Mouse (Mus musculus): ENCODE measurements at regions not wholly inside any gene's neighbourhood (a gene's known extent, or its start where the extent isn't known, plus 50 kb on each side); places are given as distances from the start of the nearest gene placed in this dataset.
"Not testable (repeated sequence)": the region's sequence is repeated elsewhere in the genome, so short reads cannot be mapped to it uniquely, and the experiment has no call there.

- no peak overlapping the region for H3K27ac ChIP-seq (ENCODE audit: low read depth, low read length)
- no peaks in the 10 kb centered on the region for H3K9me3 ChIP-seq (ENCODE audit: control insufficient read depth, low read length)
- H3K4me2 ChIP-seq (ENCODE audit: low read depth, low read length): no peak overlapping the region
- ATAC-seq (ENCODE audit: low read depth): no peak
- H3K27me3 ChIP-seq (ENCODE audit: control insufficient read depth, insufficient read depth, low read length): 0 out of 2 replicates have a peak, but pooled peaks cover 2% of the 10 kb centered on the region
- H3K4me1 ChIP-seq (ENCODE audit: control insufficient read depth, insufficient read depth, low read length): peaks cover 11% of the 10 kb centered on the region; the same call in 1 of the 2 replicates
- H3K9ac ChIP-seq (replicated peaks; ENCODE audit: low read depth, low read length): no peak overlapping the region
- H3K36me3 ChIP-seq (ENCODE audit: control insufficient read depth, insufficient read depth, low read length): no peaks in the 10 kb centered on the region
- 87% methylated on average over 3 of the region's 3 CpGs for WGBS
- H3K4me3 ChIP-seq (ENCODE audit: low read depth, low read length): no peak overlapping the region
Observed at GRCm38 (mm10) chr6:84305093-84305492, 288.6 kb downstream of the Cyp26b1 start.

- not testable (repeated sequence) for H3K27me3 ChIP-seq (ENCODE audit: control insufficient read depth, insufficient read depth, low read length); H3K4me3 ChIP-seq (ENCODE audit: low read depth, low read length); H3K9ac ChIP-seq (replicated peaks; ENCODE audit: low read depth, low read length); H3K36me3 ChIP-seq (ENCODE audit: control insufficient read depth, insufficient read depth, low read length); H3K27ac ChIP-seq (ENCODE audit: low read depth, low read length); ATAC-seq (ENCODE audit: low read depth); H3K4me2 ChIP-seq (ENCODE audit: low read depth, low read length); H3K9me3 ChIP-seq (ENCODE audit: control insufficient read depth, low read length)
- peaks cover 11% of the 10 kb centered on the region; the same call in 1 of the 2 replicates for H3K4me1 ChIP-seq (ENCODE audit: control insufficient read depth, insufficient read depth, low read length)
- WGBS: 82% methylated on average over 3 of the region's 3 CpGs
Observed at GRCm38 (mm10) chr6:84302916-84303315, 290.8 kb downstream of the Cyp26b1 start.

- no peak overlapping the region for H3K4me2 ChIP-seq (ENCODE audit: low read depth, low read length)
- no peak overlapping the region for H3K9ac ChIP-seq (replicated peaks; ENCODE audit: low read depth, low read length)
- ATAC-seq (ENCODE audit: low read depth): no peak
- H3K27me3 ChIP-seq (ENCODE audit: control insufficient read depth, insufficient read depth, low read length): no peaks in the 10 kb centered on the region
- no peaks in the 10 kb centered on the region for H3K4me1 ChIP-seq (ENCODE audit: control insufficient read depth, insufficient read depth, low read length)
- no peak overlapping the region for H3K4me3 ChIP-seq (ENCODE audit: low read depth, low read length)
- no peak overlapping the region for H3K27ac ChIP-seq (ENCODE audit: low read depth, low read length)
- H3K9me3 ChIP-seq (ENCODE audit: control insufficient read depth, low read length): no peaks in the 10 kb centered on the region
- H3K36me3 ChIP-seq (ENCODE audit: control insufficient read depth, insufficient read depth, low read length): no peaks in the 10 kb centered on the region
- WGBS: 81% methylated on average over 2 of the region's 2 CpGs
Observed at GRCm38 (mm10) chr6:84299936-84300335, 291.5 kb downstream of the Dysf start.

GRCm38 (mm10) chr6:84299146-84299545, 290.8 kb downstream of the Dysf start:
- Histone ChIP-seq H3K27me3 (ENCODE audit: control insufficient read depth, insufficient read depth, low read length) (no peaks in the 10 kb centered on the region), H3K27ac (ENCODE audit: low read depth, low read length) (no peak overlapping the region), H3K4me3 (ENCODE audit: low read depth, low read length) (no peak overlapping the region), H3K36me3 (ENCODE audit: control insufficient read depth, insufficient read depth, low read length) (no peaks in the 10 kb centered on the region), H3K4me2 (ENCODE audit: low read depth, low read length) (no peak overlapping the region), H3K9me3 (ENCODE audit: control insufficient read depth, low read length) (no peaks in the 10 kb centered on the region), H3K4me1 (ENCODE audit: control insufficient read depth, insufficient read depth, low read length) (no peaks in the 10 kb centered on the region), H3K9ac (replicated peaks; ENCODE audit: low read depth, low read length) (no peak overlapping the region)
- ATAC-seq (ENCODE audit: low read depth): no peak

GRCm38 (mm10) chr6:84273907-84274306, 265.5 kb downstream of the Dysf start:
- not testable (repeated sequence) for H3K4me2 ChIP-seq (ENCODE audit: low read depth, low read length); H3K27me3 ChIP-seq (ENCODE audit: control insufficient read depth, insufficient read depth, low read length); H3K27ac ChIP-seq (ENCODE audit: low read depth, low read length); ATAC-seq (ENCODE audit: low read depth); H3K9ac ChIP-seq (replicated peaks; ENCODE audit: low read depth, low read length); H3K36me3 ChIP-seq (ENCODE audit: control insufficient read depth, insufficient read depth, low read length); H3K9me3 ChIP-seq (ENCODE audit: control insufficient read depth, low read length); H3K4me3 ChIP-seq (ENCODE audit: low read depth, low read length)
- H3K4me1 ChIP-seq (ENCODE audit: control insufficient read depth, insufficient read depth, low read length): peaks cover 13% of the 10 kb centered on the region

GRCm38 (mm10) chr6:84272520-84273311, 264.3 kb downstream of the Dysf start:
- H3K9ac ChIP-seq (replicated peaks; ENCODE audit: low read depth, low read length): no peak overlapping the region
- ATAC-seq (ENCODE audit: low read depth): peak; percentile 96
- H3K36me3 ChIP-seq (ENCODE audit: control insufficient read depth, insufficient read depth, low read length): no peaks in the 10 kb centered on the region
- peaks cover 13% of the 10 kb centered on the region for H3K4me1 ChIP-seq (ENCODE audit: control insufficient read depth, insufficient read depth, low read length)
- no peak overlapping the region for H3K4me2 ChIP-seq (ENCODE audit: low read depth, low read length)
- no peak overlapping the region for H3K27ac ChIP-seq (ENCODE audit: low read depth, low read length)
- no peaks in the 10 kb centered on the region for H3K27me3 ChIP-seq (ENCODE audit: control insufficient read depth, insufficient read depth, low read length)
- H3K9me3 ChIP-seq (ENCODE audit: control insufficient read depth, low read length): no peaks in the 10 kb centered on the region
- H3K4me3 ChIP-seq (ENCODE audit: low read depth, low read length): no peak overlapping the region
- WGBS: 23% methylated on average over 6 of the region's 6 CpGs

GRCm38 (mm10) chr6:84271966-84272365, 263.6 kb downstream of the Dysf start:
- Histone ChIP-seq H3K9me3 (ENCODE audit: control insufficient read depth, low read length) (no peaks in the 10 kb centered on the region), H3K27me3 (ENCODE audit: control insufficient read depth, insufficient read depth, low read length) (no peaks in the 10 kb centered on the region), H3K9ac (replicated peaks; ENCODE audit: low read depth, low read length) (no peak overlapping the region), H3K4me1 (ENCODE audit: control insufficient read depth, insufficient read depth, low read length) (peaks cover 13% of the 10 kb centered on the region), H3K4me3 (ENCODE audit: low read depth, low read length) (no peak overlapping the region), H3K4me2 (ENCODE audit: low read depth, low read length) (no peak overlapping the region), H3K27ac (ENCODE audit: low read depth, low read length) (no peak overlapping the region), H3K36me3 (ENCODE audit: control insufficient read depth, insufficient read depth, low read length) (no peaks in the 10 kb centered on the region)
- 55% methylated on average over 6 of the region's 6 CpGs for WGBS
- ATAC-seq (ENCODE audit: low read depth): no peak

GRCm38 (mm10) chr6:84271441-84271840, 263.1 kb downstream of the Dysf start:
- H3K4me1 ChIP-seq (ENCODE audit: control insufficient read depth, insufficient read depth, low read length): peaks cover 13% of the 10 kb centered on the region
- 92% methylated on average over 3 of the region's 3 CpGs for WGBS
- no peak overlapping the region for H3K4me2 ChIP-seq (ENCODE audit: low read depth, low read length)
- no peak overlapping the region for H3K9ac ChIP-seq (replicated peaks; ENCODE audit: low read depth, low read length)
- H3K4me3 ChIP-seq (ENCODE audit: low read depth, low read length): no peak overlapping the region
- H3K27ac ChIP-seq (ENCODE audit: low read depth, low read length): no peak overlapping the region
- ATAC-seq (ENCODE audit: low read depth): no peak
- no peaks in the 10 kb centered on the region for H3K36me3 ChIP-seq (ENCODE audit: control insufficient read depth, insufficient read depth, low read length)
- H3K27me3 ChIP-seq (ENCODE audit: control insufficient read depth, insufficient read depth, low read length): no peaks in the 10 kb centered on the region
- H3K9me3 ChIP-seq (ENCODE audit: control insufficient read depth, low read length): no peaks in the 10 kb centered on the region

GRCm38 (mm10) chr6:84270518-84271165, 262.3 kb downstream of the Dysf start:
- Histone ChIP-seq H3K36me3 (ENCODE audit: control insufficient read depth, insufficient read depth, low read length) (no peaks in the 10 kb centered on the region), H3K27ac (ENCODE audit: low read depth, low read length) (no peak overlapping the region), H3K9ac (replicated peaks; ENCODE audit: low read depth, low read length) (no peak overlapping the region), H3K9me3 (ENCODE audit: control insufficient read depth, low read length) (no peaks in the 10 kb centered on the region), H3K4me2 (ENCODE audit: low read depth, low read length) (no peak overlapping the region), H3K27me3 (ENCODE audit: control insufficient read depth, insufficient read depth, low read length) (no peaks in the 10 kb centered on the region), H3K4me3 (ENCODE audit: low read depth, low read length) (no peak overlapping the region), H3K4me1 (ENCODE audit: control insufficient read depth, insufficient read depth, low read length) (peaks cover 13% of the 10 kb centered on the region)
- WGBS: 41% methylated on average over 12 of the region's 12 CpGs
- no peak for ATAC-seq (ENCODE audit: low read depth)

All from neural tube, embryonic 14.5 days (tissue).